Mouse (Mus musculus): ENCODE measurements around the gene Zbtb22. TPM values are rescaled to one million over a fixed set of nuclear protein-coding genes. Genes with fewer than 3 reads are reported as not detected.
A peak's percentile ranks its signal among the peaks of the same experiment; 100 is the strongest.

Gene Zbtb22
- polyA plus RNA-seq, 1 experiment from 2014 or later = 7.9 TPM

DNA sequence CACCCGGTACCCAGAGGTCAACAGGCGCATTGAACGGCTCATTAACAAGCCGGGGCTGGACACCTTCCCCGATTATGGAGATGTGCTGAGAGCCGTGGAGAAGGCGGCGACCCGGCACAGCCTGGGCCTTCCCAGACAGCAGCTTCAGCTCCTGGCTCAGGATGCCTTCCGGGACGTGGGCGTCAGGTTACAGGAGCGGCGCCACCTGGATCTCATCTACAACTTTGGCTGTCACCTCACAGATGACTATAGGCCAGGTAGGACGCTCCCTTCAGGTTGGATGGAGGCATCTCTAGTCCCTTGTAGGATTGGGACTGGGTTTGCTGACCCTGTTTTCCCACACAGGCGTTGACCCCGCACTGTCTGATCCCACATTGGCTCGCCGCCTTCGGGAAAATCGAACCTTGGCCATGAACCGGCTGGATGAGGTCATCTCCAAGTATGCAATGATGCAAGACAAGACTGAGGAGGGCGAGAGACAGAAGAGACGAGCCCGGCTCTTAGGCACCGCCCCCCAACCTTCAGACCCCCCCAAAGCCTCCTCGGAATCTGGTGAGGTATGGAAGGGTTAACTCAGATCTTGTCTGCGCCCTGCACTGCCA, 3.8 kb upstream of the Zbtb22 start:
- H3K9ac ChIP-seq (replicated peaks) = no peak overlapping the region
- no peaks in the 10 kb centered on the region for H3K27me3 ChIP-seq (ENCODE audit: insufficient read depth, low read length)
- TF ChIP-seq EP300 (IDR thresholded peaks at IDR 0.05; ENCODE audit: low read depth) (no peak), CTCF (IDR thresholded peaks at IDR 0.05; ENCODE audit: low read depth) (no peak)
- H3K36me3 ChIP-seq (replicated peaks; ENCODE audit: insufficient read depth, low read length) = peaks cover 39% of the 10 kb centered on the region
- ATAC-seq = no peak
- H3K9me3 ChIP-seq (ENCODE audit: low read length) = no peaks in the 10 kb centered on the region
- no peak overlapping the region for H3K27ac ChIP-seq (ENCODE audit: low read depth)
- DNase-seq = no peak
- H3K4me1 ChIP-seq (ENCODE audit: insufficient read depth) = peaks cover 36% of the 10 kb centered on the region
- no peak overlapping the region for H3K4me2 ChIP-seq (ENCODE audit: low read depth, low read length)
- no peak overlapping the region for H3K4me3 ChIP-seq (ENCODE audit: low read depth, low read length)
- WGBS (ENCODE audit: insufficient replicate concordance) = 91% methylated on average over 28 of the region's 28 CpGs

- WGBS (ENCODE audit: insufficient replicate concordance) = 82% methylated on average over 10 of the region's 10 CpGs
- no peaks in the 10 kb centered on the region for H3K9me3 ChIP-seq (ENCODE audit: low read length)
- H3K9ac ChIP-seq (replicated peaks) = no peak overlapping the region
- no peak overlapping the region for H3K4me3 ChIP-seq (ENCODE audit: low read depth, low read length)
- H3K27ac ChIP-seq (ENCODE audit: low read depth) = no peak overlapping the region
- H3K4me2 ChIP-seq (ENCODE audit: low read depth, low read length) = no peak overlapping the region
- peaks cover 52% of the 10 kb centered on the region for H3K36me3 ChIP-seq (replicated peaks; ENCODE audit: insufficient read depth, low read length)
- H3K27me3 ChIP-seq (ENCODE audit: insufficient read depth, low read length) = no peaks in the 10 kb centered on the region
- ATAC-seq = no peak
- TF ChIP-seq CTCF (IDR thresholded peaks at IDR 0.05; ENCODE audit: low read depth) = no peak
- no peak for TF ChIP-seq EP300 (IDR thresholded peaks at IDR 0.05; ENCODE audit: low read depth)
- no peak for DNase-seq
- H3K4me1 ChIP-seq (ENCODE audit: insufficient read depth) = peaks cover 31% of the 10 kb centered on the region
These were observed 2.4 kb upstream of the Zbtb22 start for GRCm38 (mm10) chr17:33913264-33913663.

GRCm38 (mm10) chr17:33913905-33914304, 1.8 kb upstream of the Zbtb22 start:
- ATAC-seq (no peak), DNase-seq (no peak)
- Histone ChIP-seq H3K9ac (replicated peaks) (no peak overlapping the region), H3K27me3 (ENCODE audit: insufficient read depth, low read length) (no peaks in the 10 kb centered on the region), H3K27ac (ENCODE audit: low read depth) (no peak overlapping the region), H3K4me2 (ENCODE audit: low read depth, low read length) (no peak overlapping the region), H3K9me3 (ENCODE audit: low read length) (no peaks in the 10 kb centered on the region), H3K36me3 (replicated peaks; ENCODE audit: insufficient read depth, low read length) (peaks cover 53% of the 10 kb centered on the region), H3K4me3 (ENCODE audit: low read depth, low read length) (no peak overlapping the region), H3K4me1 (ENCODE audit: insufficient read depth) (peaks cover 32% of the 10 kb centered on the region)
- 89% methylated on average over 8 of the region's 8 CpGs for WGBS (ENCODE audit: insufficient replicate concordance)
- TF ChIP-seq EP300 (IDR thresholded peaks at IDR 0.05; ENCODE audit: low read depth) = no peak
- TF ChIP-seq CTCF (IDR thresholded peaks at IDR 0.05; ENCODE audit: low read depth) = no peak

- H3K27ac ChIP-seq (ENCODE audit: low read depth) = peak overlapping the region; percentile 79; the same call in 1 of the 2 replicates
- peak overlapping the region; percentile 91 for H3K4me2 ChIP-seq (ENCODE audit: low read depth, low read length)
- H3K27me3 ChIP-seq (ENCODE audit: insufficient read depth, low read length) = no peaks in the 10 kb centered on the region
- TF ChIP-seq EP300 (IDR thresholded peaks at IDR 0.05; ENCODE audit: low read depth) (no peak), CTCF (IDR thresholded peaks at IDR 0.05; ENCODE audit: low read depth) (peak; percentile 59)
- H3K4me1 ChIP-seq (ENCODE audit: insufficient read depth) = peaks cover 34% of the 10 kb centered on the region
- H3K36me3 ChIP-seq (replicated peaks; ENCODE audit: insufficient read depth, low read length) = peaks cover 53% of the 10 kb centered on the region
- ATAC-seq = no peak
- DNase-seq = no peak
- peak overlapping the region; percentile 73 for H3K4me3 ChIP-seq (ENCODE audit: low read depth, low read length)
- H3K9me3 ChIP-seq (ENCODE audit: low read length) = no peaks in the 10 kb centered on the region
- WGBS (ENCODE audit: insufficient replicate concordance) = 73% methylated on average over 13 of the region's 13 CpGs
- H3K9ac ChIP-seq (replicated peaks) = no peak overlapping the region
These were observed 724 bp upstream of the Zbtb22 start for GRCm38 (mm10) chr17:33914969-33915391.

- H3K27me3 ChIP-seq (ENCODE audit: insufficient read depth, low read length) = no peaks in the 10 kb centered on the region
- no peak for TF ChIP-seq EP300 (IDR thresholded peaks at IDR 0.05; ENCODE audit: low read depth)
- TF ChIP-seq CTCF (IDR thresholded peaks at IDR 0.05; ENCODE audit: low read depth) = no peak
- peak overlapping the region; percentile 91 for H3K4me2 ChIP-seq (ENCODE audit: low read depth, low read length)
- ATAC-seq (no peak), DNase-seq (no peak)
- peak overlapping the region; percentile 73 for H3K4me3 ChIP-seq (ENCODE audit: low read depth, low read length)
- peak overlapping the region; percentile 79 for H3K27ac ChIP-seq (ENCODE audit: low read depth)
- peaks cover 29% of the 10 kb centered on the region for H3K4me1 ChIP-seq (ENCODE audit: insufficient read depth)
- peaks cover 50% of the 10 kb centered on the region for H3K36me3 ChIP-seq (replicated peaks; ENCODE audit: insufficient read depth, low read length)
- 0% methylated on average over 9 of the region's 20 CpGs for WGBS (ENCODE audit: insufficient replicate concordance)
- peak overlapping the region; percentile 59 for H3K9ac ChIP-seq (replicated peaks)
- H3K9me3 ChIP-seq (ENCODE audit: low read length) = no peaks in the 10 kb centered on the region
These were observed 590 bp downstream of the Zbtb22 start for GRCm38 (mm10) chr17:33916294-33916693.

- ATAC-seq = no peak
- Histone ChIP-seq H3K4me3 (ENCODE audit: low read depth, low read length) (peak overlapping the region; percentile 73), H3K4me1 (ENCODE audit: insufficient read depth) (peaks cover 27% of the 10 kb centered on the region), H3K27me3 (ENCODE audit: insufficient read depth, low read length) (no peaks in the 10 kb centered on the region), H3K9me3 (ENCODE audit: low read length) (no peaks in the 10 kb centered on the region), H3K27ac (ENCODE audit: low read depth) (no peak overlapping the region), H3K36me3 (replicated peaks; ENCODE audit: insufficient read depth, low read length) (peaks cover 47% of the 10 kb centered on the region), H3K9ac (replicated peaks) (peak overlapping the region; percentile 59), H3K4me2 (ENCODE audit: low read depth, low read length) (peak overlapping the region; percentile 91)
- WGBS (ENCODE audit: insufficient replicate concordance) = 84% methylated on average over 31 of the region's 31 CpGs
- no peak for TF ChIP-seq EP300 (IDR thresholded peaks at IDR 0.05; ENCODE audit: low read depth)
- no peak for TF ChIP-seq CTCF (IDR thresholded peaks at IDR 0.05; ENCODE audit: low read depth)
- no peak for DNase-seq
These were observed 1.3 kb downstream of the Zbtb22 start for GRCm38 (mm10) chr17:33916847-33917655.
